ENCODE assay signal across 8 mouse cellular contexts in the genomic region with DNA sequence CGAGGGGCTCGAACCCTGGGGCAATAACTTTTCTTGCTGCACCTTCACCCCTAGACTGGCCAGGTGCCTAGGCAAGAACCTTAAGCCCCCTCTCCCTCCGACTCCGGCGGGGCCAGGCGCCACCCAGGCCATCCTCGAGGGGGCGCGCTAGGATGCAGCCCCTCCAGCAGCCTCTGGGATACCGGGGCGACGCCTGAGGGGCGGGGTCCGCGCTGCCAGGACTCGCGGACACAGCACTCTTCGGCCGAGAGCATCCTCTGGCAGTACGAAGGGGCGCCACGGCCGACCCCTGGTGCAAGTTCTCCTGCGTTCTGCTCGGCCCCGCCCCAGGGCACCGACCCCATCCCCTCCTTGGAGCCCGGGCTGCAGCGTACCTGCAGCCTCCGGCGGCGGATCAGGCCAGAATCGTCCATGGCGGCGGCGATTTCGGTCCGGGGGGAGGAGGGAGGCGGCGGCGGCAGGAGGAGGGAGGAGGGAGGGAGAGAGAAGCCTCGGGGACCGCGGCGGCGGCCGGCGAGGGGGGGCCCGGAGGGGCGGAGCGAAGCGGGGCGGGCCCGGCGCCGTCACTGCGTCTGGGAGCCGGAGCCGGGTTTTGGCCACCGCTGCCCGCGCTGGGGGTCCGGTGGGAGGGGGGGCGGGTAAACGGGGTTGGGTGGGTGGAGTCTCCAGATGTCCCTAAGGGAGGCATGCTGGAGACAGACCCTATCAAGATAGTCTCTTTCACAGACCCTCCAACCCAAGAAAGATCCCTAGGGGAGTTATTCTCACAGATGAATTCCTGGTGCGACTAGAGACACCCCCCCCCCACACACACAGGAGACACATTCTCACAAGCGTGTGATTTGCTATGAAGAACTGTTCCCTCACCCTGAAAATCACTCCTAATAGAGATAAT. TPM values are rescaled to one million over a fixed set of nuclear protein-coding genes. Genes with fewer than 3 reads are reported as not detected.
DNase-seq lines count a peak whose midpoint lies in the region; ATAC-seq and TF ChIP-seq lines count a peak whose summit lies in the region.

No protein-coding gene starts in this region.

- in situ Hi-C loops in Patski (cut with MboI; ENCODE audit: low pct_unique_long_range_greater_than_20kb) = no loop called here

- no peaks in the 10 kb centered on the region for H3K36me3 ChIP-seq in kidney, embryonic 16.5 days (ENCODE audit: insufficient read depth, low read length)
- H3K36me3 ChIP-seq in hindbrain, postnatal 0 days (ENCODE audit: insufficient read depth, low read length) = no peaks in the 10 kb centered on the region

- ATAC-seq in kidney, embryonic 16.5 days (ENCODE audit: low FRiP score, low TSS enrichment) = no peak
- ATAC-seq in Patski = peak; percentile 15
- ATAC-seq in hindbrain, postnatal 0 days = peak; percentile 77

- H3K4me3 ChIP-seq in kidney, embryonic 16.5 days (ENCODE audit: low read length) = peak overlapping the region; percentile 49
- peak overlapping the region; percentile 66 for H3K4me3 ChIP-seq in hindbrain, postnatal 0 days (ENCODE audit: low read length)

- no peak for DNase-seq in kidney, postnatal 14 days
- no peak for DNase-seq in Patski (ENCODE audit: low read depth, low spot score)
- peak; percentile 71 for DNase-seq in embryo, embryonic 11 days
- DNase-seq in hindbrain, postnatal 0 days (ENCODE audit: low spot score) = peak; percentile 73
- DNase-seq in neural tube, embryonic 10.5 days (ENCODE audit: extremely low spot score, low spot score) = peak; percentile 51
- DNase-seq in T-cell, adult 2 months (ENCODE audit: low spot score) = no peak
- no peak for DNase-seq in lung, postnatal 10 days

- TF ChIP-seq CTCF in Patski (IDR thresholded peaks at IDR 0.05) = peak; percentile 62
- peak; percentile 65 for TF ChIP-seq CTCF in hindbrain, postnatal 0 days (IDR thresholded peaks at IDR 0.05; ENCODE audit: low read depth)

- CTCF ChIA-PET in Patski (lab: Charles Lee) = interaction anchor here (1.1 to 1.2 kb wide), 2 partner anchors 18 to 52 kb away, joined by 3 read pairs; no protein-coding TSS in a partner anchor

- H3K4me2 ChIP-seq in kidney, embryonic 16.5 days (replicated peaks; ENCODE audit: low read depth, low read length) = peak overlapping the region; percentile 69
- peak overlapping the region; percentile 72 for H3K4me2 ChIP-seq in hindbrain, postnatal 0 days (ENCODE audit: low read depth, low read length)

- H3K27me3 ChIP-seq in kidney, embryonic 16.5 days (ENCODE audit: insufficient read depth, low read length) = peaks cover 67% of the 10 kb centered on the region
- peaks cover 63% of the 10 kb centered on the region for H3K27me3 ChIP-seq in Patski
- peaks cover 13% of the 10 kb centered on the region; the same call in 1 of the 2 replicates for H3K27me3 ChIP-seq in hindbrain, postnatal 0 days (ENCODE audit: insufficient read depth, low read length)

- WGBS in kidney, embryonic 16.5 days = 2% methylated on average over 43 of the region's 67 CpGs
- 0% methylated on average over 52 of the region's 67 CpGs for WGBS in hindbrain, postnatal 0 days

- H3K9ac ChIP-seq in kidney, embryonic 16.5 days (replicated peaks; ENCODE audit: low read length) = peak overlapping the region; percentile 33; the same call in 1 of the 2 replicates
- H3K9ac ChIP-seq in hindbrain, postnatal 0 days (replicated peaks; ENCODE audit: low read length) = peak overlapping the region; percentile 80

- H3K9me3 ChIP-seq in kidney, embryonic 16.5 days (ENCODE audit: low read length) = no peaks in the 10 kb centered on the region
- no peaks in the 10 kb centered on the region for H3K9me3 ChIP-seq in hindbrain, postnatal 0 days (ENCODE audit: low read length)

- peaks cover 12% of the 10 kb centered on the region for H3K4me1 ChIP-seq in kidney, embryonic 16.5 days (ENCODE audit: insufficient read depth, low read length)
- peaks cover 8% of the 10 kb centered on the region; the same call in 1 of the 2 replicates for H3K4me1 ChIP-seq in hindbrain, postnatal 0 days (ENCODE audit: insufficient read depth, low read length)

- H3K27ac ChIP-seq in kidney, embryonic 16.5 days (ENCODE audit: low read length) = no peak overlapping the region
- H3K27ac ChIP-seq in hindbrain, postnatal 0 days = peak overlapping the region; percentile 81

- POLR2A ChIA-PET in Patski (lab: Charles Lee) = no interaction called here

RNA-seq across cellular contexts. Expression of a gene that starts 0.9 kb away (rescaled TPM):
- polyA plus RNA-seq in kidney, embryonic 16.5 days (2015; fragmentation: Nextera tagmentation; extraction: Ambion mirVana) = 0.19 and 0.30 TPM in 2 replicates
- polyA plus RNA-seq in Patski (2021) = 0.22 TPM
- 5.8 and 11.6 TPM in 2 replicates for total RNA-seq in hindbrain, postnatal 0 days (2014; rRNA removed)
- polyA plus RNA-seq in hindbrain, postnatal 0 days (2015; fragmentation: Nextera tagmentation; extraction: Ambion mirVana) = 3.5 and 4.1 TPM in 2 replicates

RNA-seq across cellular contexts. Expression of a gene that starts 8.7 kb away (rescaled TPM):
- polyA plus RNA-seq in kidney, embryonic 16.5 days (2015; fragmentation: Nextera tagmentation; extraction: Ambion mirVana) = 0.34 and 0.54 TPM in 2 replicates
- 0.60 TPM for polyA plus RNA-seq in Patski (2021)
- total RNA-seq in hindbrain, postnatal 0 days (2014; rRNA removed) = 70.9 and 83.0 TPM in 2 replicates
- 61.9 and 69.5 TPM in 2 replicates for polyA plus RNA-seq in hindbrain, postnatal 0 days (2015; fragmentation: Nextera tagmentation; extraction: Ambion mirVana)

RNA-seq across cellular contexts. Expression of a gene that starts 23.4 kb away (rescaled TPM):
- not detected in 2 replicates for polyA plus RNA-seq in kidney, embryonic 16.5 days (2015; fragmentation: Nextera tagmentation; extraction: Ambion mirVana)
- 6.4 TPM for polyA plus RNA-seq in Patski (2021)
- total RNA-seq in hindbrain, postnatal 0 days (2014; rRNA removed) = not detected in 2 replicates
- not detected in 2 replicates for polyA plus RNA-seq in hindbrain, postnatal 0 days (2015; fragmentation: Nextera tagmentation; extraction: Ambion mirVana)

RNA-seq across cellular contexts. Expression of a gene that starts 23.5 kb away (rescaled TPM):
- polyA plus RNA-seq in kidney, embryonic 16.5 days (2015; fragmentation: Nextera tagmentation; extraction: Ambion mirVana) = 810 and 819 TPM in 2 replicates
- 668 TPM for polyA plus RNA-seq in Patski (2021)
- 688 and 763 TPM in 2 replicates for total RNA-seq in hindbrain, postnatal 0 days (2014; rRNA removed)
- polyA plus RNA-seq in hindbrain, postnatal 0 days (2015; fragmentation: Nextera tagmentation; extraction: Ambion mirVana) = 925 and 937 TPM in 2 replicates

RNA-seq across cellular contexts. Expression of a gene that starts 23.7 kb away (rescaled TPM):
- polyA plus RNA-seq in kidney, embryonic 16.5 days (2015; fragmentation: Nextera tagmentation; extraction: Ambion mirVana) = 137 and 138 TPM in 2 replicates
- polyA plus RNA-seq in Patski (2021) = 91.5 TPM
- total RNA-seq in hindbrain, postnatal 0 days (2014; rRNA removed) = 37.3 and 45.9 TPM in 2 replicates
- polyA plus RNA-seq in hindbrain, postnatal 0 days (2015; fragmentation: Nextera tagmentation; extraction: Ambion mirVana) = 59.0 and 59.7 TPM in 2 replicates

Comparison
In these comparisons a context has a peak if more than half of its experiments do, and no peak if none do; other contexts are left out.
1. DNase-seq: peak in embryo, embryonic 11 days (single experiment), hindbrain, postnatal 0 days (single experiment) and neural tube, embryonic 10.5 days (single experiment); none in kidney, postnatal 14 days (single experiment), Patski (single experiment), T-cell, adult 2 months (single experiment) and lung, postnatal 10 days (single experiment).
2. RNA of a gene that starts 8.7 kb away (polyA plus RNA-seq): 61.9 to 69.5 TPM in hindbrain, postnatal 0 days; 0.60 TPM in Patski (single experiment) and 0.34 to 0.54 TPM in kidney, embryonic 16.5 days; every median in the first group is over 10 times any median in the second.